Mouse (Mus musculus) heart, adult 2 months (tissue): ENCODE measurements around the gene Car8.

Experiments
- CTCF ChIP-seq: fragments of 200-600 bp; IDR thresholded peaks from 2 replicates; pipeline ENCODE4 v1.8.1; 2022; ENCODE audit warnings: antibody characterized with exemption, mild to moderate bottlenecking, moderate library complexity
- POLR2A ChIP-seq: fragments of 200-500 bp; IDR thresholded peaks from 2 replicates; pipeline ENCODE4 v1.6.1; 2011; ENCODE audit warnings: mild to moderate bottlenecking, low read depth, low read length, control low read depth; ENCODE audit not compliant: insufficient read depth

- TF ChIP-seq POLR2A (no peak), CTCF (no peak)
These were observed 7.5 kb downstream of the Car8 start for GRCm38 (mm10) chr4:8231291-8231871.
